Mouse (Mus musculus): ENCODE data around the gene Nkx6-2. TPM values are rescaled to one million over a fixed set of nuclear protein-coding genes. Genes with fewer than 3 reads are reported as not detected.

The Nkx6-2 gene
- total RNA-seq (2021), result under 1 TPM; 0.16 to 0.17 TPM
- long read RNA-seq, experiment 1, result 0 reads
- long read RNA-seq, experiment 2, partial matches to known transcripts, result 0 of 2 reads
- long read RNA-seq, experiment 2, other reads (novel, unspliced or antisense), result 0 of 2 reads

DNA sequence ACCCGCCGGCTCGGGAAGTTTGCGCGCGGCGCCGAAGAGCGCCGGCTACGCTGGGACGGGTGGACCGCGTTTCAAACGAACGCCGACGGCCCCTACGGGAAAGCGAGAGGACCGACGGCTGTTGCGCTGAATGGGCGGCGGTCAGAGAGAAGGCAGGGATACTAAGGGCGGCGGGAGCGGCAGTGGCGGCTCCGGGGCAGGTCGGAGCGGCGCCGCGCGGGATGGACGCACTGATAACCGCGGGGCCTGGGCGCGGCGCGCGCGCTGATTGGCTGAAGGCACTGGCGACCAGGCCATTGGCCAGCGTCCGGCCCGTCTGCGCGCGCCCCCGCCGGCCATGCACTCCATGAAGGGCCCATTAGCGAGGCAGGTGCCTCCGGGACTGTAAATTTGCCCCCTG, at the start of gene Nkx6-2:
TSS of gene Nkx6-2 (minus strand) at position 203 of the 400 bp plus-strand sequence.
- DNase-seq (ENCODE audit: low spot score in 2 of 2), result peak; percentile 51 to 58

DNA sequence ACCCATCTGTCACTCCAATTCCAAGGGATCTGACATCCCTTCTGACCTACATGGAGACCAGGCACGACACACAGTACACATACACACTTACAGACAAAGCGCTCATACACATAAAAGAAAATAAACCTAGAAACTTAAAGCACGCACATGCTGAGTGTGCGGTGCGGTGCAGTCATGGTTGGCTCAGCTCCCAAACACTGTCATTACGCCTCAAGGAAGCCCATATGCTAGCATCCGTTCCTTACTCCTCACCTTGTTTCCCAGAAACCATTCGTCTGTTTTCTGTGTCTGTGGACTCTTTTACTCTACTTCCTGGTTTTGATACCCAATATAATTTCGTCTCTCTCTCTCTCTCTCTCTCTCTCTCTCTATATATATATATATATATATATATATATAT, 42.6 kb upstream of the Nkx6-2 start:
- no peak for DNase-seq (ENCODE audit: low spot score in 2 of 2)

DNA sequence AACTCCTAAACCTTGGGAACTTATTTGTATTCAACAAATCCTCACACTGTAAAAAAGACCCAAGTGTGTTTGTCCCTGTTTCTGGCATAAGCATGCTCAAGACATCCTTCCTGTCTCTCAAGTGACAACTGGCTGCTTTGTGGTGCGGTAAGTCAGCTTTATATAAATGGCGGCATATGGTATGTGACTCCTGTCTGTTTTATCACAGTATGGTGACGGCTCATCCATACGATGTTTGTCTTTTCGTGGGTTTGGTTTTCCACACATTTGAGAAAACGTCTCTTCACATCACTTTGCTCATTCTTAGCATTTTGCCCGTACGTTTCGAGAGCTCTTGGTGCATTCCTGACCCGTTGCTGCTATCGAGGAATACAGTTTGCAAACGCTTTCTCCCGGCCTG, 40.0 kb upstream of the Nkx6-2 start:
- DNase-seq (ENCODE audit: low spot score in 2 of 2), result no peak

DNA sequence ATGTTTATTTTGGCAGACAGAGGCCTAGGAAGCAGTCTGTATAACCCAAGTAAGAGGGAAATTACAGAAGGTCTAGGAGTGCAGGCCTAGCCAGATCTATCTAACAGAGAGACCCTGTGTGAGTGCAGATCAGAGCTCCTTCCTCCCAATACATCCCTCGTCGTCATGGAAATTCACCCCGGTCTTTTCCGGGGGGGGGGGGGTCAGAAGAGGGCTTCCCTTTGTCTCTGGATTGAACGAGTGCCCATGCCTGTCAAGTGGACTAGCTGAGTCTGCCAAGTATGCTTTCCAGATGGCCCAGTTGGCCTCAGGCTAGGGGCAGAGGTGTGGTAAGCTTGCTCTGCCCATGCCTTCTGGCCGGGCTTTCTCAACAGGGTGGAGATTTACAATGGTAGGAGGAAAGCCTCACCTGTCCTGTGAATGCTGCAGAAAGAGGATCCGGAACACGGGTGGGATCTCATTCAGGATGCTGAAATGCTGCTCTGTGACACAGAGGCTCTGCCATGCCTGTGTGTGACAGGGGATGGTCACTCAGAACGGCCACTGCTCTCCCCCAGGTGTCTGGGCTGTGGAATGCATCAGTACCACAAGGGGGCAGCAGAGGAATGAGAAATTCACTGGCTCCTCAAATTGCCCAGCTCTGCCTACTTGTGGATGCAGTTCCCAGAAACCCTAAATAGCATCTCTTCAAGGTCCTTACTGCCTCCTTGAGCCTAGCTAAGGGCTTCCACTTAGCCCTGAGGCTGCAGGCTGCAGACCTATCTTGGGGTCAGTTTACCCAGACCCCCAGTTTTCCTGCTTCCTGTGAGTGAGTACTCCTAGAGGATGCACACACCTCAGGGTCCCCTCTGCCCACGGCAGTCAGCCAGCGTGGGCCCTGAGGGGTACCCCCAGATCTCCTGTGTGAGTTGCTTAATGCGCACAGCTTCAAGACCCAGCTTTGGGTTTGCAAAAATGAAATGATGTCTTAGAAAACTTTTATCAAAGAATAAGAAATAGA, 33.5 kb upstream of the Nkx6-2 start:
- peak; percentile 51 to 55 for DNase-seq (ENCODE audit: low spot score in 2 of 2)

DNA sequence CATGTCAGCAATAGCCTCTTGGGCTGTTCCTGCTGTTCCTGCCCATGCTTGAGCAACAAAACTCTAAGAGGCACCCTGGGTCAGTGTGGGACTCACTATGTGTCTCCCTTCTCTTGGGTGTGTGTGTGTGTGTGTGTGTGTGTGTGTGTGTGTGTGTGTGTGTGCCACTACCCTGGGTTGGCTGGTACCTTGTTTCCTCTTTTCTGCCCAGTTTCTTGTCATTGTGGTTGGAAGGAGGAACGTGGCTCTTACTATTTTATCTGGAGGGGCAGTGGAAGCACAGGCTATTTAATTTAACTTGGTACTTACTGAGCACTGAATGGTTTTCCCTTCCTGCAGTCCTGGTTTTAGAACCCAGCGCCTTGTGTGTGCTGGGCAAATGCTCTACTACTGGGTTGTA, 27.7 kb upstream of the Nkx6-2 start:
- DNase-seq (ENCODE audit: low spot score in 2 of 2), result no peak

DNA sequence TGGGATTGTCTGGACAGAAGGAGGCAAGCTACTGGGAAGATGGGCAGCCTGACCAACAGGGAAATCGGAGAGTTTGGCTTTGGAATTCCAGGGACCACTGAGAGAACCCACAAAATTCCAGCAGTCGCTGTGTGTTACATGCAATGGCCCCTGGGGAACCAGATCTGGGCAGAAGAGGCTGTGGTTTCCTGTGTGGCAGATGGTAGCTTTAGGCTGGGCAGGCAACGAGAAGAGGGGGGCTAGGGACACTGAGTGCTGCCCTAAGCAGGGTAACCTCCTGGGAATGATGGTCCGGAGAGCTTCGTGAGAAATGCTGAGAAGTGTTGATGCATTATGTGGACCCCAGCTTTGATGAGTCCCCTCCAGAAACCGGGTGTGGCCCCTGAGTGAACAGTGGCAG, 13.3 kb upstream of the Nkx6-2 start:
- DNase-seq (ENCODE audit: low spot score in 2 of 2), result no peak

DNA sequence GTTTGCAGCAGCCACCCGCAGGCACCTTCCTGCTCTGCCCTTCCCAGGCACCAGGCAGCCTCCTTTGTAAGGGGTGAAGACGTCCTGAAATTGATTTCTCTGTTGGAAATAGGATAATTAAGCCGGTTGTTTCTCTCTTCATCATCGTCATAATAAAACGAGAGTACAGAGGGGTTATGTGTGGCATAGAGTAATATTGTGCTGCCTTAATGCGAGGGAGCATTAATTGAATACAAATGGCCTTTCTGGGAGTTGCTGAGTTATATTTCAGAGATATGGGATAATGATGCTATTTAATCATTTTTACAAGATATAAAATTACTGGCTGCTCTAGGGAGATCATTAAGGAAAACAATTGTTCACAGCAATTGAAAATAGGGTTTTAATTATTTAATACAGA, 12.7 kb upstream of the Nkx6-2 start:
- DNase-seq (ENCODE audit: low spot score in 2 of 2), result no peak

DNA sequence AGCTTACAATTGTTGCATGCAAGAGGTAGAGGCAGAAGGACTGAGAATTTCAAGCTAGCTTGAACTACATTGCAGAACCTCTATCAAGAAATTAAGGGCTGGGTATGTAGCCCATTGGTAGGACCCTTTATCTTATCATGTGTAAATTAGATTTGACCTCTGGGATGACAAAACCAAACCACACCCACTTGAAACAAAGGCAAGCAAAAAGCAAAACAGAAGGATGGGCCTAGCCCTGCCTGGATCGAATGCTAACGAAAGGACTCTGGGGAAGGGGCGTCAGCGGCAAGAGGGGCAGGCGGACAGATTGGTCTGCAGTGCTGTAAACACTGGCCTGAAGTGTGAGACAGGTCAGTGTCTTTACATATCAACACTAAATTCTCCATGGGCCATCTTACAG, 8.7 kb upstream of the Nkx6-2 start:
- no peak for DNase-seq (ENCODE audit: low spot score in 2 of 2)

DNA sequence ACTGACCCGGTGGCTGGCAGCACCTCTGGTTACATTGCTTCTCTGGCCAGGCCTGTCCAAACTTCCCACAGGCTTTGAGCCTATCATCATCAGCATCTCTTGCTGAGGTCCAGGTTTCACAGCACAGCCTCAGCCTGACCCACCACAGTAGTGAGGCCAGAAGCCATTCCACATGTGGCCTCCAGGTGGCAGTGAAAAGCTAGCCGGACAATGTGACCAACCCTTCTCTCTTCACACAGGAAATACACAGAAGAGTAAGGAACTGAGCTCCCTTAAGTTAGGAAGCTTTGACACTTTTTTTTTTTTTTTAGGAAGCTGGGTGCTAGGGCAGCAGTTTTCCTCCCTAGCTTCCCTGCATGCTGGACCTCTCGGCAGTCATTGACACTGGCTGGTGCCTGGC, 7.7 kb upstream of the Nkx6-2 start:
- DNase-seq (ENCODE audit: low spot score in 2 of 2), result peak; percentile 28 to 38

DNA sequence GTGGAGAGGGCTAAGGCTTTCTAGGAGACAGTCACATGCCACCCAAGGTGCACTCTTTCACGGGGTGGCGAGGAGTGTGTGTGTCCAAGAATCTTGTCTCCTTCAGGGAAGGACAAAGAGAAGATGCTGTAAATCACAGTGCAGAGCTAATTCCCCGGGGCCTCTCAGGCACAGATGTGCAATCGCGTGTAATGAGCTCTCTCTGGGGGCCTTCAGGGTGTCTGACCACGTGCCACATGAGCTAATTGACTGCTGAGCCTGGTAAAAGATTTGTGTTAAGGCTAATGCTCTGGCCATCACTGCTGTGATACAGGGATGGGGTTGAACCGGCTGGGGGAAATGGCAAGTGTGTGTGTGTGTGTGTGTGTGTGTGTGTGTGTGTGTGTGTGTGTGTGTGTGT, 5.3 kb upstream of the Nkx6-2 start:
- DNase-seq (ENCODE audit: low spot score in 2 of 2), result no peak

DNA sequence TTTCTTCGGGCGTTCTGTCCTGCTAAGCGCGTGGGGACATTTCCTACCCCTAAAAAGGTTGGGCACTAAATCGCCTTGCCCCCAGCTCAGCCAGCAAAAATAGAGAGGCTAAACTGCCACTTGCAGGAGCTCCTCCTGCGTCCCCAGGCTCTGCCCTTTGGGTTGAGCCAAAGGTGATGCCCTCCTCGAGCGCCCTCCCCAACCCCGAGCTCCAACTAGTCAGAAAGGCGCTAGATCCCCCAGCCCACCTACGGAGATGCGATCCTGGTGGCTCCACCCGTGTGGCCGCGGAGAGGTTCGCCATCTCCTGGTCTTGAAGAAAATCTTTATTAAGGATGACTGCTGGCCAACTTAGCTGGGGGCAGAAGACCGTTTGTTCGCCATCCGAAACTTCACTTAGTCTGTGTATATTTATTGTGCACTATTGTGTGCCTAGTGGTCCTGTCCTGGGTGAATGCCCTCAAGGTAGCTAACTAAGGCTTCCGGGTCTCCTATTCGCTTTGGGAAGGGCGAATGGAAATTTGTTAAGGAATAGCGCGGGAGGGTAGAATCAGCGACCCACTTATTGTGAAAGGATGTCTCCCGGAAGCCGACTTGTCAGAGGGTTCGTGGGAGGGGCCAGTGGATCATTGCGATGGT, 2.7 kb upstream of the Nkx6-2 start:
- DNase-seq (ENCODE audit: low spot score in 2 of 2), result no peak

DNA sequence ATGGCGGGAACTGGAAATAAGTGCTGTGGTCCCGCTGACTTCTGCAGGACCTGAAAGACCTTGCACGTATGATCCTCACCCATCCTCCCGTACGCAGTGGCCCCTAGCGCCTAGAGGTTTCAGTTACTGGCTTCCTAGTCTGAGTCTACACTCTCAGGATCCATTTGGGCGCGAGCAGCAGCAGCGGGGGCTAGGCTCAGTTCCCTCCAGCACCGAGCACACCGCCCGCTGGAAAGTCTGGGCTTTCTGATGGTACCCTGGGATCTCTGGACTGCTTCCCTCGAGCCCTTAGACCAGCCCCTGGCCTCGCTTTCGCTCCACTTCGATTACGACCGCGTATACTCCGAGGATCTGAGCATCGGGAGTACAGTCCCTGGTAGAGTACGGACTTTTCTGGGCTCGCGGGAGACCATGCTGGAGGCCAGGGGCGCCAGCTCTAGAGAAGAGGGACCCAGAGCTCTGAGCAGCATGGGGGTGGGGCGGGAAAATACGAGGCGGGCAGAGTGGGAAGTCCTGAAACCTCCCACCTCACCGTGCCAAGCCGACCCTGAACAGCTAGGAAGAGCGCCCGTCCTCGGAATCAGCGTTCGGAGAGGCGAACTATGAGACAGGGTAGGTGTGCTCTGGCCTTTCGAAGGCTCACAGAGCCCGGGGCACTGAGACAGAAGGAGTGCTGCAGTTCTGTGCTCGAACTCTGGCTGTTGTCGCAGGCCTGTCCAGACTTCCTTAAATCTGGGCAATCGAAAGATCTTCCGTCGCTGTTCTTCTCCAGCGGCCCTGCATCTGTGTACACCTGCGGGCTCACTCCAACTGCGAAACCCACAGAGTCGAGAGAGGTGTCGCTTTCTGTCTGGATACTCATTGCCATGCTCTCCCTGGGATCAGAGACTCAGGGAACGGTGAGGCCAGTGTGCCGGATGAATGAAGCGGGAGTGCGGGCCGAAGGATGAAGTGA, 1.9 kb upstream of the Nkx6-2 start:
- DNase-seq (ENCODE audit: low spot score in 2 of 2), result no peak

DNA sequence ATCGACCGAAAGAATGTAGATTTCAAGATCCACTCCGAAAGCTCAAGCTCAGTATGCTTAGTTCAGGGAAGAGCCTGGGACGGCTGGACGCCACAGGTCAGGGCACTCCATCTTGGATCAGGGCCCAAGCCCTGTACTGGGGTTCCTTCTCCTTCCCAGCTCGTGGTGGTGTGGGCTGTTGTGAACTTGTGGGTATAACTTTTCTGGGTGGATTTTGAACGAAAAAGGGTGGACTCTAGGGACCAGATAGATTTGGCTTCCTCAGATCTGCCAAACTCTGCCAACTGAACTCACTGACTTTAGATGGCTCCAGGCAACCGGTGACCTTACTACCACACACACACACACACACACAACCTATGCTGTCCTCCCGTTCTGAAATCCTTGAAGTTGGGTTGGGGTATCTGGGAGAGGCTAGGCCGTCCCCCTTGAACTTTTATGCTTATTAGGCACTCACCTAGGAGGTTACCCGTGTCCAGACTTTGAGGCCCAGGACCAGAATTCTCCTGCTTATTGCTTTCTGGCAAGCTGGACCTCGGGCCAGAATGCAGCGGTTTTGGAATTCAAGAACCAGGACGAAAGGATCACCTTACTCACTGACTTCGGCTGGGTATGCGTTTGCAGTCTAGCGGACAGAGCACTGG, 619 bp upstream of the Nkx6-2 start:
- no peak for DNase-seq (ENCODE audit: low spot score in 2 of 2)

DNA sequence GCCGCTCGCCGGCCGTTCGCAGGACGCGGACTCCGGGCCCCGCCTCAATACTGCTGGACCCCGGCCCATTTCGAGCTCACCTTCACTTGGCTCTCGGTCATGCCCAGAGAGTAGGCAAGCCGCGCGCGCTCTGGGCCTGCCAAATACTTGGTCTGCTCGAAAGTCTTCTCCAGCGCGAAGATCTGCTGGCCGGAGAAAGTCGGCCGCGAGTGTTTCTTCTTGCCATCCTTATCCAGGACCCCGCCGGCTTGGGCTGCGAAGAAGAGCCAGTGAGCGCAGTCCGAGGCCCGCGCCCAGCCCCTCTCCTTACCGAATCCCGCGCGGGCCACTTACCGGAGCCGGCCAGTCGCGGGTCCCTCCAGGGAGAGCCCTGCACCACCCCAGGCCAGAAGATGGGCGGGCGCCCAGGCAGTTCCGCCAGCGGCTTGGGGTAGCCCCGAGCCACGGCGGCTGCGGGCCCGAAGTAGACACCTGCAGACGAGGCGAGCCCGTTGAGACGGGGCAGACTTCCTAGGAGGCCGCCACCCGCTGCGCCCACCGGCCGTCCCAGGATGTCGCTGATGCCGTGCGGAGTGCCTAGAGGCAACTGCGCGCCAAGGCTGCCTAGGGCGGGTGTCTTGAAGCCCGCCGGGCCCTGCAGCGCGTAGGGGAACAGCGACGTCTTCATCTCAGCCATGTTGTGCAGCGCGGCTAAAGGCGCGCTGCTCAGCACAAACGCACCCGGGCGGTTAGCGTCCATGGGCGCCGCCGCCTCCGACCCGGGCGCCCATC, 611 bp downstream of the Nkx6-2 start:
- DNase-seq (ENCODE audit: low spot score in 2 of 2), result peak in 1 of 2 experiments; percentile 29

DNA sequence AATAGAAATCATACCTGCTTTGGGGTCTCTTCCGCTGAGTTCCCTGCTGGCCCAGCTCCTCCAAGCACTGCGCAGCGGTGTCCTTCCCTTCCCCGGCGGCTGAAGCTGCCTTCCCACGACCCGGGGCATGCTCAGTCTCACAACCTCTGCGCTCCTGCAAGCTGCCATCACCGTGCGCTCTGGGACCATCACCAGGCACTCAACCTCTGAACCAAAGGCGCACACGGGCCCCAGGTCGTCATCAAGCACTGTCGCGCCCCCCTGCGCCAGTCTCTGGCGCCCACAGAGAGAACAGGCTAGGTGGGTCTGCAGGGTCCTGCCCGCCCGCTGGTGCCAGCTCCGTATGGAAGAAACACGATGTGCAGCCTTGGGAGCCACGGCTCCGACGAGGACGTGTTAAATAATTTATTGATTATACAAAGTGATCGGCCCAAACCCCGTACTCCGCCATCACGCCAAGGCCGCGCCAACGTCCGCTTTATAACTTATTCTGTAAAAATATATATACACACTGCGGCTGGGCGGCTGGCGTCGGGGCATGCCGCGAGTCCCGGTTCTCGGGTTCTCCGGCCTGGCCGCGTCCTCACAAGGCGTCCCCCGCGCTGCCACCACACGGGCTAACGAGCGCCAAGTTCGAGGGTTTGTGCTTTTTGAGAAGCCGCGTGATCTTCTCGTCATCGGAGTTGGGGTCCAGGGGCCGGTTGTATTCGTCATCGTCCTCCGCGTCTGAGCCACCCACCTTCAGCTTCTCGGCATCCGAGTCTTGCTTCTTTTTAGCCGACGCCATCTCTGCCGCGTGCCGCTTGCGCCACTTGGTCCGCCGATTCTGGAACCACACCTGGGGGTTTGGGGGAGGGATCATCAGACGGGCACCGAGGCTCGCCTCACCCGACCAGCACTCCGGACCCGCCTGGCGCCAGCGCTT, 1.5 kb downstream of the Nkx6-2 start:
- DNase-seq (ENCODE audit: low spot score in 2 of 2), result no peak

DNA sequence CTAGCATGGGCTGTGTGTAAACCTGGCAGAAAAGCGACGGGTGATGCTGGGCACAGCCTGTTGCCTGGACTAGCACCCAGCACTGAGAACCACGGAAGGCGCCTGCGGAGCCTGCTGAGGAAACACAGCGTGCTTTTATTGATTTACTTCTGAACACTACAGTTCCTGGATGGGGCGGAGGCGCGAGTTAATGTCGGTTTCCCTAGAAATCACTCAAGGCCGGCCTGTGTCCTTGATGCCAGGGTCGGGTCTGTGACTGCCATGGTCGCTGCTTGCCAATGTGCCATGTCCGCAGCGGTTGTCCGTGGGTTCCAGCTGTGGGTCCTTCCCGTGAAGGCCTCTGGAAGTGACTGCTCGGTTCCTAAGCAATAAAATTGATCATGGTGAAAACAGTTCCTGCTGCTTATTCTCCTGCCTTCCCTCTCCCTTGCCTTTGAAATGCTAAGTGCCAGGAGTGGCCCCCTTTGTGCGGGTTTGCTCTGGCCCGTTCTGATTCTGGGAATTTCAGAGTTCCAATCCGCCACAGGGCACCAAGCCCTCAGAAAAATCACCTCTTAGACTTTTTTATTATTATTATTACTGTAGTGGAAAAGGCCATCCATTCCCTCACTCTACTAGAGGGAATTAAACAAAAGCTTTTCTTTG, 3.2 kb downstream of the Nkx6-2 start:
- DNase-seq (ENCODE audit: low spot score in 2 of 2), result no peak

DNA sequence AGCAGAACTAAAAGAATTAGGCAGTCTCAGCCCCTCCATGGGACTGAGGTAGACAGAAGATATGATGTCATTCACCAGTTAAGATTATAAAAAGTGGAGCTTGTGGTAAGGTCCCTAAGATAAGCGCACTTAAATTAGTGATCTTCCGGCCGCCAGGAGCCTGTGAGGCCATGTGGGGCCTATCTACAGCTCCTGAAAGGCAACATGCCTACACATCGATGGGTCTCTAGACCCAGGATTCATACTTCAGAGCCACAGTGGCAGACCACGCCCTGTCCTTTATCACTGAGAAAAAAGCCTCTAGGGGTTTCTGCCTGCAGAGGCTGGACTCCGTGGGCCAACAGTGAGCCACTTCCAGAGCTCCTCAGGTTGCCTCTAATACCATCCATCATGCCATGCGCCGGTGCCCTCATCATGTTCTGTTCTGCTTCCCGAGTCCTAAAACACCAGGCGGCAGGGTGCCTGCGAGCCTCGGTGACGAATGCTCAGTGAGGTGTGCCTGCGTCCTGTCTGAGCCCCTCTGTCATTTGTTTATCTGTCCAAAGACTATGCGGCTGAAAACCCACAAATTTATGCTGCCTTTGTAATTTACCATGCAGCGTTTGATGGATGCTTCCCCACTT, 6.4 kb downstream of the Nkx6-2 start:
- no peak for DNase-seq (ENCODE audit: low spot score in 2 of 2)

DNA sequence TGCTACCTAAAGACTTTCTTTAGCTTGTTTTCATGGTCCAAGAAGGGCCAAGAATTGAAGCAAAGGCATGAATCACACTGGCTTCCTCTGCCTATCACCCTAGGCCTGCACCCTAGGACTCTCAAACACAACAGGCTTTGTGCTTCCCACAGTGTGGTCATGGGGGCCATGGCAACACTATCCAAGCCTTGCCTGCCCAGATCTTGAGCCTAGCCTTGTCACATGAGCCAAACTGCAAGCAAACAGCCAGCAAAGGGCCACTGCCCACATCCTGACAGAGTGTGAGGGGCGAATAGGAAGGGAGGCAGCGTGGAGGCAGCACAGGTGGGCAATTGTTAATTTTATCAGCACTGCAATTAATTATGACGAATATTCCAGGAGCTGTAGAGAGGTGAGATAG, 9.9 kb downstream of the Nkx6-2 start:
- DNase-seq (ENCODE audit: low spot score in 2 of 2), result no peak
